Mouse (Mus musculus): Measurements from ENCODE around the gene Ror1. TPM values are rescaled to one million over a fixed set of nuclear protein-coding genes. Genes with fewer than 3 reads are reported as not detected.

Gene Ror1
- total RNA-seq, 2 experiments from 2014 or later: 0.56 to 0.95 TPM

DNA sequence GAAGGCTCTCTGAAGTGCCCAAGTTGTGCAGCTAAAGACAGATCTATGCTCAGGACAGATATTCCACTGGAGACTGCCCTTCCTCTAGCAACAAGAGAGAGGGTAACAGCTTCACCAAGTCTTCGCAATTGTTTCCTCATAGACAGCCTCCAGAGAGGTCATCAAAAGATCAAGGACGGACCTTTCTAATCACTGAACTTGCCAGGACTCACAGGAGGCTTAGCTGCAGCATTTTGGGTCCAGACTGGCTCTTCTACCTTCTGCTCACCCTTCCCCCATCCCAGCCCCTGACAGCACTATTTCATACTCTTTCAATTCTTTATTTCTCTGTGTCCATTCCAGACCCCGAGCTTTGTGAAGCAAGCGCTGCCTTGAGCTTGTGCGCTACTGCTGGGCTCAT, 204.6 kb downstream of the Ror1 start:
- no peak for DNase-seq (ENCODE audit: low spot score in 2 of 2)

GRCm38 (mm10) chr4:100301423-100301822, 205.8 kb downstream of the Ror1 start:
- DNase-seq (ENCODE audit: low spot score in 2 of 2): no peak

DNA sequence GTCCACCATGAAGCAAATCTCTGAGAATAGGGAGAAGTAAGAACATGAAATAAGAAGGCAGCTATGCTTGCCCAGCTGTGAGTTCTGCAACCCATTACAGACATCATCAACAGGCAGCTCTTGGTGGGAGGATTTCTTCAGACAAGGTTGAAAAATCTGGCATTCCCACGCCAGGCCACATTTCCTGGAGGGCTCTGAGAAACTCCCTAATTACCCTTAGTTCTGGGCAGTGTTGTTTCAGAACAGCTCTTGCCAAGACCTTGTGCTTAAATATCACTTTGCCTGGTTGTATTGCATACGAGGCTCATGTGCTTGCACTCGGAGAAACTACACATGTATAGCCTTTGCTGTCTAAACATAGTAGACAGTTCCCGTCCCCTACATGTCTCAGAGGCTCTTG, 211.8 kb downstream of the Ror1 start:
- DNase-seq (ENCODE audit: low spot score in 2 of 2): no peak

DNA sequence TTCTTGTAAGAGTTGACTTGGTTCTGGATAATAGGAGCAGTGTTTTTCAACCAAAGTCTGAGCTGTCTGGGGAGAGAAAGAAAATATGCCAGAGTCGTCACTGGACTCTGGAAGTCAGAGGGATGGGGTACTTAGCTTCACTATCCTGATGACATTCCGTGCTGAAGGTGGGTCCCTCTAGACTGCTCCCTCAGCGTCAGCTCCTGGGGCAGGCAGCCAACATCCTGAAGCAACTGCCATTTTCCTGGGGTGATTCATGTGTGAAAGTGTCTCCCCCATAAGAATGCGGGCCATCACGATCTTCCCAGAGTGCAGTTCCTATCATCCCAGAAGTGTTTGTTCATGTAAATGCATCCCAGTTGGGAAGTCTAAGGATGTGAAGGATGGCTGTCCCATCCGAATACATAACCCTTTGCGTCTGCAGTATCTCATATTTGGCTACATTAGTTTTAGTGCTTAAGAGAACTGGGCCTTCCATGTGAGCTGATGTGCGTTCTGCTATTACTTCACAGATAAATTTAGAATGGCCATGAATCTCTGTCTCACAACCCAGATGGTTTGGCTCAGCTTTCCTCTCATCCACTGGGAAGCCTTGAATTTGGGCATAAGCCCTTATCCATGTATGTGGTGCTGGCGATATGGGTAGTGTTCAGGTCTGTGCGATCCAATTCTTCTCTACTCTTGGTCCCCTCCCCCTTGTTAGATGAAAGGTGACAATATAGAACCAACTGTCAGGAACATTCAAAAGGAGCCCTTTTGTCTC, 216.4 kb downstream of the Ror1 start:
- DNase-seq (ENCODE audit: low spot score in 2 of 2): no peak

- no peak for DNase-seq (ENCODE audit: low spot score in 2 of 2)
Observed at GRCm38 (mm10) chr4:100315066-100315465, 219.5 kb downstream of the Ror1 start.

DNA sequence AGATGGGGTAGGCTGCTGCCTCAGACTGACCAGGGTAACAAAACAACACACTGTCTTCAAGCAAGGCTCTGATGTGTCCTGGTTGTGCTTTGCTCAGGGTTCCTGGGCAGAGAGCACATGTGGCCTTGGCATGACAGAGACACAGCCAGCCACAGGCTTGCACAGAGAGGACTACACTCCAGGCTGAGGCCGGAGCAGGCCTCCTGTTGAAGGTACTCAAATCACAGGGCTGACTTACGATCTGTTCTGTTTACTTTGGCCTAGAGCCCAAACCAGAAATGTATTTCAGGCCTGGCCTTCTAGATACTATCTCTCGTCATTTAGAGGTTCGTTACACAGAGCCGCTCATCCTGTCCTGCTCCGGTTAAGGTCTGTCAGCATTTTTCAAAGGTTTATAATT, 226.2 kb downstream of the Ror1 start:
- DNase-seq (ENCODE audit: low spot score in 2 of 2): no peak

- DNase-seq (ENCODE audit: low spot score in 2 of 2): no peak
Observed at GRCm38 (mm10) chr4:100324719-100325515, 229.3 kb downstream of the Ror1 start.

- no peak for DNase-seq (ENCODE audit: low spot score in 2 of 2)
Observed at GRCm38 (mm10) chr4:100328361-100328970, 232.9 kb downstream of the Ror1 start.

DNA sequence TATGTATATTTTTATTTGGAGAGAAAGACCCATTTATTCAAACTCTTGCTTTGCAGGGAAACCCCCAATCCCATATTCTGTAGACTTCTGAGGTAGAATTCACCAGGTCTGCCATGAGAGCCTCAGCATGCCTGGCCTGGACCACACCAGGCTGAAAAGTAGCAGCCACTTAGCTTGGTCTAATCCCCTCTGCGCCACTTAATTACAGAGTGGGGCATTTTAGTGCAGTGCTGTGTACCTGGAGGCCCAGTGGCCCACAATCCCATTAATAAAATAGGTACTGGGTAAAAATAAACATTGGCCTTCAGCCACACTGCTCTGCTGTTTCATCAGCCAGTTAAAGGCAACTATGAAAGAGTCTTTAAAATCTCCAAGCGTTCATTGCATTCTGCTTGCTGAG, 239.6 kb downstream of the Ror1 start:
- DNase-seq (ENCODE audit: low spot score in 2 of 2): no peak

DNA sequence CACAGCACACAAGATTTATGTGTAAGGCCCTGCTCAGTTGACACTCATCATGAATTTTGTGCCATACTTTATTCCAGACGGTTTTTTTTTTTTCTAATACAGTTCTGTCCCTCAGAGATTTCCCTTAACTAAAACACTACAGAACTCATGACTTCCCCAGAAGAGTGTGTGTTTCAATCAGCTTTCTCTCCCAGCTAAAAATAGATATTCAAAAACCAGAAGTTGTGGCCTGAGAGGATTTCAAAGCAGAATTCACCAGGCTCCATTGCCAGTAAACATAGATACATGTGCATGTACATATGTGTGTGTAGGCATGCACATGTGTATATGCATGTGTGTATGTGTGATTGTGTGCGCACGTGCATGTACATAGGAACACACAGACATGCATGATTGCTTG, 252.2 kb downstream of the Ror1 start:
- DNase-seq (ENCODE audit: low spot score in 2 of 2): no peak

GRCm38 (mm10) chr4:100350106-100350795, 254.7 kb downstream of the Ror1 start:
- no peak for DNase-seq (ENCODE audit: low spot score in 2 of 2)

GRCm38 (mm10) chr4:100351797-100352290, 256.3 kb downstream of the Ror1 start:
- no peak for DNase-seq (ENCODE audit: low spot score in 2 of 2)

DNA sequence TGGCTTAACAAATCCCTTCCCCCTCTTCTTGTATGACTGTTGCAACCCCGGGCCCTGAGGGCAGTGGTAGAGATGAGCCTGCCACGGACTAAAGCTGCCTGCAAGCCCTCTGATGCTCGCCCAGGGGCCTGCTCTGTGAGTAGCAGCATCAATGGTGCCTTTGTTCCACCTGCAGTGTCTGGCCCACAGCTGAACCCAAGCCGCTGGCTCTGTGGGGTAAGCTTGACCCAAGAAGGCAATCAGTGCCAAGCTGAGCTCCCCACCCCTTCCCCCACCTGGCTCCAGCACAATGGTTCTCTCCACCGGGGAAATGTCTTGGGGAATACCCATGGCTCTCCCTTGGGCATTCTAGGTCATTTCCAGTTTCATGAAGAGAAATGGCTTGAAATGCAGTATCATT, 260.0 kb downstream of the Ror1 start:
- DNase-seq (ENCODE audit: low spot score in 2 of 2): no peak

- no peak for DNase-seq (ENCODE audit: low spot score in 2 of 2)
Observed at GRCm38 (mm10) chr4:100357881-100358589, 262.4 kb downstream of the Ror1 start.

- DNase-seq (ENCODE audit: low spot score in 2 of 2): no peak
Observed at GRCm38 (mm10) chr4:100363666-100364065, 268.1 kb downstream of the Ror1 start.

- no peak for DNase-seq (ENCODE audit: low spot score in 2 of 2)
Observed at GRCm38 (mm10) chr4:100368691-100369090, 273.1 kb downstream of the Ror1 start.

- no peak for DNase-seq (ENCODE audit: low spot score in 2 of 2)
Observed at GRCm38 (mm10) chr4:100369541-100370174, 274.1 kb downstream of the Ror1 start.

- no peak for DNase-seq (ENCODE audit: low spot score in 2 of 2)
Observed at GRCm38 (mm10) chr4:100372806-100373205, 277.2 kb downstream of the Ror1 start.

DNA sequence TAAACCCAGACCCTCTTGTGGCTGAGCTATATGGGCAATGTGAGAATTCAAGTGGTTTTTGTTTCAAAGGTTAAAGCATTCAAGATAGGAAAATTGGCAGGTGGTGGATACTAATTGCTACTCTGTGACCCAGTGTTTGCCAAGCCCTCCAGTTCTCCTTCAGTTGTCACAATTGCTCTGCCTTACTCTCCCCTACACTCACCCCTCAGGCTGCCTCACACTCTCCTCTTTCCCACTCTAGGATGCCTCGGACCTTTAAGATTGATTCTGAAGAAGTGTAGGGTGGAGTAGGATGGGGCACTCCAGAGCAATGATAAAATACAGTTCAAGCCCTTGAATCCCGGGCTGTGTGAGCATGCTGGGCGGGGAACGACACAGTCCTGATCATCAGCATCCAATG, 278.2 kb downstream of the Ror1 start:
- no peak for DNase-seq (ENCODE audit: low spot score in 2 of 2)

DNA sequence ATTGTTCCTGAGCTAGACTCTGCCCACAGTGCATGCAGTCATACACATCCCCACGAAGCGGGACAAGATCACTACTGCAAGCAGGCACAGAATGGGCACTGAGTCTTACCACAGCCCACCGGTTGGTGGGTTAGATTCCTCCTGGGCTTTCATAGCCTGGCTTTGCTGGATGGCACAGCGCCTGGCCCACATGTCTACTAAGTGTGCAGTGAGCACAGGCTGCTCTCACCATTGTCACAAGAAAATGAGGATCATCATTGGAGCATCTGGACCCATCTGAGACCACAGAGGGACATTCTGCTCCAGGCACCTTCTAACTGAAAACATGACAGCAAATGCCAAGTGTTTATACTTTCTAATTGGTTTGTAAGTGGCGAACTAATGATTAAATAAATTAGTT, 279.7 kb downstream of the Ror1 start:
- DNase-seq (ENCODE audit: low spot score in 2 of 2): no peak
